Mouse (Mus musculus): Measurements from ENCODE around the gene Scg3. TPM values are rescaled to one million over a fixed set of nuclear protein-coding genes. Genes with fewer than 3 reads are reported as not detected.

The Scg3 gene
- polyA plus RNA-seq, 1 experiment from 2014 or later = 5.8 TPM

DNA sequence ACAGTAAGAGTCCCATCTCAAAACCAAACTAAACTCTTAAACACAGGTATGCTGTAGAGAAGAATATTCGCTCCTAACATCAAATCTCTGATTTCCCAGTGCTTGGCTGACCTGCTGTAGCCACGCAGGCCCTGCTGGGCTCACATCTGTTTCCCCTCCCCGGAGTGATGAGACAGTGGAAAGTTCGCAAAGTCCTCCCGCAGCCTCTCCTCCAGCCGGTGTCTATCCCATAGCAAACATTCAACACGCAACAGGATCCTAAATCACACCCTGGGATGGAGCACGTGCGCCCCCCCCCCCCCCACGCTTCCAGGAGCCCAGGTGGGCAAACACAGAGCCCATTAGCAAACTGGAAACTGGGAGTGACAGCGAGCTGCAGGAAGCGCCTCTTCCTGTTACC is 82.3 kb downstream of the Scg3 start:
- Histone ChIP-seq H3K36me3 (ENCODE audit: control insufficient read depth, insufficient read depth, low read length) (no peaks in the 10 kb centered on the region), H3K4me1 (ENCODE audit: control insufficient read depth, insufficient read depth, low read length) (peaks cover 12% of the 10 kb centered on the region), H3K9me3 (ENCODE audit: control insufficient read depth, low read length) (no peaks in the 10 kb centered on the region), H3K4me2 (ENCODE audit: low read depth, low read length) (peak overlapping the region; percentile 37; the same call in 1 of the 2 replicates), H3K27me3 (replicated peaks; ENCODE audit: control insufficient read depth, insufficient read depth, low read length) (no peaks in the 10 kb centered on the region), H3K27ac (replicated peaks; ENCODE audit: low read depth, low read length) (0 out of 2 replicates have a peak overlapping the region, but pooled peaks have one; percentile 31), H3K9ac (ENCODE audit: low read depth, low read length) (peak overlapping the region; percentile 17; the same call in 1 of the 2 replicates), H3K4me3 (ENCODE audit: low read depth, low read length) (no peak overlapping the region)
- WGBS = 33% methylated on average over 12 of the region's 12 CpGs
- 0 out of 2 replicates have a peak, but pooled peaks have one; percentile 31 for ATAC-seq (ENCODE audit: low read depth)
- peak; percentile 47 for DNase-seq (ENCODE audit: low spot score)

DNA sequence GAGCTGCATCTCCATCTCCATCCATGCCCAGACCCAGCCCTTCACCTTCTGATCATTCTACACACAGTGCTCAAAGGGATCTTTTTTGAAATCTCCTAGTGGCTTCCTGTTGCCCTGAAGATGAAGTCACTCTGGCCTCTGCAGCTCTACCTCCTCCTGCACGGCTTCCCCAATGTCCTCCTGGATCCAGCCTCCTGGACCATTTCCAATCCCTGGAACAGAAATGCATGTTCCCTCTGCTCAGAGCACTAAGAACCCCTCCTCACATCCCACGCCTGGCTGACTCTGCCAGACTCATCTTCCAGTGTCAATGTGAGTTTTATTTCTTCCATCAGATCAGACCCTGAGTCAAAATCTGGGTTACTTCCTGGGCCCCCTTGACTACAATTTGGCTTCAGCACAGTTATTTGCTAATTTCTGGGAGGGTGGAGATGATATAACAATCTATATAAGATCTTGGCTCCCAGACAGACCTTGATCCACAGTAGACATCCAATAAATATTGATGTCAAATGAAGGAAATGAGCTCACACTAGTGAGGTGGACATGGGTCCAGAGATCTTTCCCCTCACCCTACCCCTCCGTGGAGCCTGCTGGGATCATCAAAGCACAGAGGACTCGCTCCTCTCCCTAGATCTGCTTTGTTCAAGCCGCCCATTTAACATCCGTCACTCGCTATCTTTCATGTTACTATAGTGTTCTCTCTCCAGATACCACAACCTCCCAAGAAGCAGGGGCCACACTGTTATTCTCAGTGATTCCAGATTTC is 83.5 kb downstream of the Scg3 start:
- peak; percentile 63 for DNase-seq (ENCODE audit: low spot score)

DNA sequence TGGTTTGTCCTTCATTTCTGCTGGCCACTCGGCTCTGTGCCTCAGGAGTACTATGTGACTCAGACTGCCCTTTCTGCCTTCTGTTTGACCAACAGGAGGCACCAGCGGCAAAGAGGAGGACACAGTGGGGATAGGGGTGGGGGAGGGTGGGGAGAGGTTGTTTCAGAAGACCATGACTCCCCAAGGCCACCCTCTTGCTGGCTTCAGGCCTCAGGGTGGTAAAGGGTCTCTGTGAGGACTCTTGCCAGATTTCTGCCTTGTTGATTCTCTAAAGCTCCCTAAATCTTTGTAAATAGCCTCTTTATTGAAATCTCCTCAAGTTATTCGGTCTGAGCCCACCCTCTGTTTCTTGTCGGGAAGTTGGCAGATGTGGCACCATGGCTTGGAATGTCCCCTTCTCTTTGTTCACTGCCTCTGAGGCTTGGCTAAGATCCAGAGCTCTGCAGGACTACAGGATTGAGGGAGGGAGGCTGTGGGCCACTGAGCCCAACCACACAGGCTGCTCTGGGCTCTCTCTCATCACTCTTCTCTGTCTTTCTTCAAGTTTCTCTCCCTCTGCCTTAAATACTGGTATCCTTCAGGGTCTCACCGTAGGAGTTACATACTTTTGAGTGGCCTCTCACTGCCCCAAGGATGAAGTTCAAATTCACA is 84.5 kb downstream of the Scg3 start:
- peak; percentile 87 for DNase-seq (ENCODE audit: low spot score)
- Histone ChIP-seq H3K4me2 (ENCODE audit: low read depth, low read length) (no peak overlapping the region), H3K4me1 (ENCODE audit: control insufficient read depth, insufficient read depth, low read length) (peaks cover 12% of the 10 kb centered on the region), H3K4me3 (ENCODE audit: low read depth, low read length) (no peak overlapping the region), H3K9ac (ENCODE audit: low read depth, low read length) (no peak overlapping the region), H3K9me3 (ENCODE audit: control insufficient read depth, low read length) (no peaks in the 10 kb centered on the region), H3K36me3 (ENCODE audit: control insufficient read depth, insufficient read depth, low read length) (peaks cover 5% of the 10 kb centered on the region; the same call in 1 of the 2 replicates), H3K27ac (replicated peaks; ENCODE audit: low read depth, low read length) (no peak overlapping the region; the same call in 1 of the 2 replicates), H3K27me3 (replicated peaks; ENCODE audit: control insufficient read depth, insufficient read depth, low read length) (no peaks in the 10 kb centered on the region)
- 39% methylated on average over 5 of the region's 5 CpGs for WGBS
- peak; percentile 87 for ATAC-seq (ENCODE audit: low read depth)

More for the DNA sequence above, 83.5 kb downstream of the Scg3 start:
- Histone ChIP-seq H3K27me3 (replicated peaks; ENCODE audit: control insufficient read depth, insufficient read depth, low read length) (no peaks in the 10 kb centered on the region), H3K27ac (replicated peaks; ENCODE audit: low read depth, low read length) (no peak overlapping the region; the same call in 1 of the 2 replicates), H3K4me3 (ENCODE audit: low read depth, low read length) (no peak overlapping the region), H3K9ac (ENCODE audit: low read depth, low read length) (no peak overlapping the region), H3K4me2 (ENCODE audit: low read depth, low read length) (no peak overlapping the region), H3K9me3 (ENCODE audit: control insufficient read depth, low read length) (no peaks in the 10 kb centered on the region), H3K36me3 (ENCODE audit: control insufficient read depth, insufficient read depth, low read length) (no peaks in the 10 kb centered on the region), H3K4me1 (ENCODE audit: control insufficient read depth, insufficient read depth, low read length) (peaks cover 12% of the 10 kb centered on the region)
- ATAC-seq (ENCODE audit: low read depth) = no peak
- WGBS = 55% methylated on average over 7 of the region's 7 CpGs

DNA sequence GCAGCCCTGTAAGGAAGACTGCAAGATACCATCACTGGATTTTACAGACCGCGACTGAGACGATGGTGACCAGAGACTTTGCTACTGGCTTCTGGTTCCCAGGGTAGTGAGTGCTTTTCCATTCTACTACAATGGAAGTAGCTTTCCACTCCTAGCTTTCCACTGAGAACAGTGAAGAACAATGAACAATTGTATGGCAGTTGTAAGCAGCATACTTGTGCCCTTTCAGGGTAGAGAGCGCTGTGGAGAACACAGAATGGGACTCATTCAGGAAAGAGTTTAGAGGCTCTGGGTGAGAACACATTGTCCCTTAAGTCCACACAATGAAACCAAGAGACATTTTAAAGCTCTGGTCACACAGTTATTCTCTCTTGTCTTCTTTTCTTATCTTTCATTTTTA is 86.3 kb downstream of the Scg3 start:
- H3K9ac ChIP-seq (ENCODE audit: low read depth, low read length) = no peak overlapping the region
- no peaks in the 10 kb centered on the region for H3K27me3 ChIP-seq (replicated peaks; ENCODE audit: control insufficient read depth, insufficient read depth, low read length)
- H3K4me3 ChIP-seq (ENCODE audit: low read depth, low read length) = no peak overlapping the region
- peaks cover 5% of the 10 kb centered on the region; the same call in 1 of the 2 replicates for H3K36me3 ChIP-seq (ENCODE audit: control insufficient read depth, insufficient read depth, low read length)
- no peak overlapping the region for H3K27ac ChIP-seq (replicated peaks; ENCODE audit: low read depth, low read length)
- DNase-seq (ENCODE audit: low spot score) = no peak
- peaks cover 12% of the 10 kb centered on the region for H3K4me1 ChIP-seq (ENCODE audit: control insufficient read depth, insufficient read depth, low read length)
- H3K9me3 ChIP-seq (ENCODE audit: control insufficient read depth, low read length) = no peaks in the 10 kb centered on the region
- WGBS = 73% methylated on average over 4 of the region's 4 CpGs
- H3K4me2 ChIP-seq (ENCODE audit: low read depth, low read length) = no peak overlapping the region
- ATAC-seq (ENCODE audit: low read depth) = no peak

DNA sequence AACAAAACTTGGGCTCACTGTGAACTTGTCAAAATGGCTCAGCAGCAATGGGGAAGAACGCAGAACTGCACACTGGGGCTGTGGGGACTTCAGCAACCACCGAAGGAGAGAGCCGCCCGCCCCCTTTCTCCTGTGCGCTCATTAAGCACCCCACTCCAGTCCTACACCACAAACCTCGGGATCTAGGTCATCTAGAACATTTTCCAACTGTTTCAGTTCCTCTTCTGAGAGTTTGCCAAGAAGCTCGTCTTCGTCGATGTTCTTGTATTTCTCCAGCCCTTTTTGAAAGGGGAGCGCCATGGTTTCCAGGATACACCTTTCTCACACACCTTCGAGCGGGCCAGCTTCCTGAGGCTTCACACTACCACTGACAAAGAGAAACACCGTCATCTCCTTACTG is 86.8 kb downstream of the Scg3 start:
- 87% methylated on average over 13 of the region's 13 CpGs for WGBS
- no peaks in the 10 kb centered on the region for H3K27me3 ChIP-seq (replicated peaks; ENCODE audit: control insufficient read depth, insufficient read depth, low read length)

DNA sequence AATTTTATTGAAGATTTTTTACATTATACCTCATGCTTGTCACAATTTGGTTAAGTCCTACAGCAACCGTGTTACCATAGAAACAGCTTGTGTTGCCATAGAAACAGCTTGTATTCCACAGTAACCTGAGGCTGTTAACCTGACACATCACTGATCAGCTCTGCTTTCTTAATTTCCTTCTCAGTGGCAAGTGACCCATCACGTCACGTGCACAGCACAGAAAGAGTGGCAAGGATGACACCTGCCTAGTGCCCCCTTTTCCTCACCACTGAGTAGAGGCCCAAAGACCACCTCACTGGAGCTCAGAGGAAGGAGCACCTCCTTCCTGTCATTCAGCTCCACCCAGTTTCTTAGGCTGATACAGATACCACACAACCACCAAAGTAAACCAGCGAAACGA is 90.4 kb downstream of the Scg3 start:
- no peak overlapping the region for H3K4me3 ChIP-seq (ENCODE audit: low read depth, low read length)
- H3K36me3 ChIP-seq (ENCODE audit: control insufficient read depth, insufficient read depth, low read length) = peaks cover 18% of the 10 kb centered on the region; the same call in 1 of the 2 replicates
- no peaks in the 10 kb centered on the region for H3K9me3 ChIP-seq (ENCODE audit: control insufficient read depth, low read length)
- WGBS = 79% methylated on average over 5 of the region's 5 CpGs
- H3K4me2 ChIP-seq (ENCODE audit: low read depth, low read length) = no peak overlapping the region
- DNase-seq (ENCODE audit: low spot score) (no peak), ATAC-seq (ENCODE audit: low read depth) (no peak)
- no peaks in the 10 kb centered on the region for H3K27me3 ChIP-seq (replicated peaks; ENCODE audit: control insufficient read depth, insufficient read depth, low read length)
- no peak overlapping the region for H3K27ac ChIP-seq (replicated peaks; ENCODE audit: low read depth, low read length)
- H3K4me1 ChIP-seq (ENCODE audit: control insufficient read depth, insufficient read depth, low read length) = no peaks in the 10 kb centered on the region
- H3K9ac ChIP-seq (ENCODE audit: low read depth, low read length) = no peak overlapping the region

More for the DNA sequence above, 86.8 kb downstream of the Scg3 start:
- DNase-seq (ENCODE audit: low spot score) = no peak
- no peak for ATAC-seq (ENCODE audit: low read depth)
- H3K4me3 ChIP-seq (ENCODE audit: low read depth, low read length) = no peak overlapping the region
- H3K4me1 ChIP-seq (ENCODE audit: control insufficient read depth, insufficient read depth, low read length) = peaks cover 12% of the 10 kb centered on the region
- no peak overlapping the region for H3K27ac ChIP-seq (replicated peaks; ENCODE audit: low read depth, low read length)
- no peak overlapping the region for H3K9ac ChIP-seq (ENCODE audit: low read depth, low read length)
- H3K9me3 ChIP-seq (ENCODE audit: control insufficient read depth, low read length) = no peaks in the 10 kb centered on the region
- peaks cover 9% of the 10 kb centered on the region; the same call in 1 of the 2 replicates for H3K36me3 ChIP-seq (ENCODE audit: control insufficient read depth, insufficient read depth, low read length)
- H3K4me2 ChIP-seq (ENCODE audit: low read depth, low read length) = no peak overlapping the region

Other genes starting within 250 kb of the Scg3 start
- gene Leo1, start 242.5 kb downstream of the Scg3 start, polyA plus RNA-seq (2014; fragmentation: Nextera tagmentation; extraction: Ambion mirVana) = 34.9 and 35.7 TPM in 2 replicates
- gene Tmod3, start 124.4 kb downstream of the Scg3 start, polyA plus RNA-seq (2014; fragmentation: Nextera tagmentation; extraction: Ambion mirVana) = 124 and 125 TPM in 2 replicates
- 28.5 and 30.3 TPM in 2 replicates for gene Tmod2, start 72.7 kb downstream of the Scg3 start, polyA plus RNA-seq (2014; fragmentation: Nextera tagmentation; extraction: Ambion mirVana)
- 44.6 and 48.3 TPM in 2 replicates for gene Lysmd2, start 58.3 kb downstream of the Scg3 start, polyA plus RNA-seq (2014; fragmentation: Nextera tagmentation; extraction: Ambion mirVana)
- 12.0 and 12.4 TPM in 2 replicates for gene Bmp5, start 91.3 kb upstream of the Scg3 start, polyA plus RNA-seq (2014; fragmentation: Nextera tagmentation; extraction: Ambion mirVana)